Mouse (Mus musculus) NIH3T3 (cell line): ENCODE results near the gene Tlr5.
A peak's percentile ranks its signal among the peaks of the same experiment; 100 is the strongest.

Experiments used
- DNase-seq: peaks from one replicate; pipeline ENCODE4 v3.0.0-alpha.2; 2012; ENCODE audit warnings: low read depth

Gene Tlr5

DNA sequence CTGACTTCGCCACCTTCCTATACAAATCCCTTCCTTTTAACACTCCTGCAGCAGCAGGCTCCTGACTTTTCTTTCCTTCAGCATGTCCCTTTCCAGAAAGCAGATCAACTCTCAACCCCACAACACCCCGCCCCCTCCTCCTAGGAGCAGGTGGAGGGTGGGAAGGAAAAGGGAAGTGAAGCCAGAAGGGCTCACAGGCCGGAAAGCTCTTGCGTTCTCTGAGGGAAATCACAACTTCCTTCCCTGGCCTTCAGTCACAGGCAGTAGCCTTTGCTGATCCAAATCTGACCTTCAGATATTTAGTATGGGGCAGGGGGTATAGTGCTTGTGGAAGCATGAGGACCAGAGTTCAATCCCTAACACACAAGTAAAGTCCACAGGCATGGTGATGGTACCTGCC lies 921 bp upstream of the Tlr5 start:
- no peak for DNase-seq

DNA sequence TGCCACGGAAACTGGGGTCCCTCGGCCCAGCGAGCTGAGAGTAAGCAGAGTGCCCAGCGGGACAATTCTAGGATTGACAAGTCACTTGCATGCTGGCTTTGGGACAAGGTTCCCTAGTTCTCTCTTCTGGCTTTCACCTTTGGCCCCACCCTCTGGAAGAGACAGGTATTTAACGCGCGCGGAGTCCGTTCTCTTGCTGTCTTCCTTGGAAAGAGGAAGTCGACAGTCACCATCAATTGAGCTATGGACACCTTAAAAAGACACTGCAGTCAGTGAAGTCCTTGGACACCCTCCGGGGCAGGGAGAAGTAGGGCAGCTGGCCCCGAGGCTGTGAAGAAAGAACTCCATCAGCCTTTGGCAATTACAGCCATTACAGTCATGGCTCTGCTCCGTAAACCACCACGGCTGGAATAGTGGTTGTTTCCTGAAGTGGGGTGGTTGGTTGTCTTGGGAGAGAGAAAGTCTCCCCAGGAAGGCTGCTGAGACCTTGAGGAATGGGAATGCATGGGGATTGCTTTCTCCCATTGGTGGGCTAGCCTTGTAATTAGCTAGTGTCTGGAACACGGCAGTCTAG lies 546 bp downstream of the Tlr5 start:
- DNase-seq: no peak

DNA sequence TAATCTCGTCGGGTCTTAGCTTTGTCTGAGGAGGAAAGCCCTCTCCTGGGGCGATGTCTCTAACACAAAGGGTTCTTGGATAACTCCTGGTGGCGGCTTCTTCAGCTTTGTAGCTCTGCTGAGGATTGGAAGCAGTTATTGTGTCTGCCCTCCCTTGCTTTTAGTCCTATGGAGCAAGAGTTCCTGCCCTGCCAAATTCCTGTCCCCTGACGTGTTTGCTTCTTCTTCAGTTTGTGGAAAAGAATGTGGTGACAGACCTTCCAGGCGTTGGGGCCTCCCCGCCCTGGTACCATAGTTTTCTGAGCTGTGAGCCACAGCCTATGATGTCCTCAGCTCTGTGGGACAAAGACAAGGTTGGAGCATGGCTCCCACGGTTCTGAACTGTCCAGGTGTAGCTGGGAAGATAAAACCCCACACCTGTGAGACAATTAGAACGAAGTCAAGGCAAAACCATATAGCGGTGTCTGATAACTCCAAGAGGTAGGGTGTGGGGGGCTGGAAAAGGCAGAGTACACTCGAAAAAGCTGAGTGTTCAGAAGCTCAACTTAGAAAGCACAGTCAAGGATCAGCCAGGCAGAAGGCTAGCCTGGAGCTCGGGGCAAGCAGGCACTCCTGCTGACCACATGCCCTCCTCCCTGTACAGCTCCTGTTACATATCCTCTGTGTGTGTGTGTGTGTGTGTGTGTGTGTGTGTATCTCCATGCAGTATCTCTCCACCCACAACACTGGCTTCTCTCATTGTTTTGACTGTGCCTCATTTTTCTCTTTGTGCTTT lies 1.8 kb downstream of the Tlr5 start:
- DNase-seq: peak; percentile 73

DNA sequence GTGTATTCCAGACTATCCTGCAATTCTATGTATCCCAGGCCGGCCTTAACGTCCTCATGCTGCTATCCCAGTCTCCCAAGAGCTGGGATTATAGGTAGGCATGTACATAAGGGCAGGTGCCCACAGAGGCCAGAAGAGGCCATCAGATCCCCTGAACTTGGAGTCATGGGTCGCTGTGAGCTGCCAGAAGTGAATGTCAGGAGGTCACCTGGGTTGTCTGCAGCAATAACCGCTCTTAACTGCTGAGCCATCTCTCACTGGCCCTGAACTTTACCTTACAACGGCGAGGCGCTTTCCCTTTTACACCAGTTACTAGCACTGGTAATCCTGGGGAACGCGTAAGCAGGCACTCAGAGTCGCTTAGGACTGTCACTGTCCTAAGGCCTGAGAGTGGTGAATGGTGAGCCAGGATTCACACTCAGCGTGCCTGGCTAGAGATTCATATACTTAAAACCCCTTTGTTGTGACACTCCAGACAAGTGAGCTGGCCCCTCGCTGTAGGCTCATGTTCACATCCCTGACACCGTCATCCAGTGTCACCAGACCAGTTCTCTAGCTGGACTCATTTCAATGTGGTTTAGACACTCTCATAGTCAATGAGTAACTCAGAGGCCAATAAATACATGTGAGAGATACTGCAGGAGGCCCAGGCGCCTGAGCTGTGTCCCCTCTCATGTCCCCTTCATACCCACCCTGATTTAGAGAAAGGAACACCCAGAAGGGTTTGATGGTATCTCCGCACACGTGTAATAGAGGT lies 2.6 kb downstream of the Tlr5 start:
- no peak for DNase-seq

DNA sequence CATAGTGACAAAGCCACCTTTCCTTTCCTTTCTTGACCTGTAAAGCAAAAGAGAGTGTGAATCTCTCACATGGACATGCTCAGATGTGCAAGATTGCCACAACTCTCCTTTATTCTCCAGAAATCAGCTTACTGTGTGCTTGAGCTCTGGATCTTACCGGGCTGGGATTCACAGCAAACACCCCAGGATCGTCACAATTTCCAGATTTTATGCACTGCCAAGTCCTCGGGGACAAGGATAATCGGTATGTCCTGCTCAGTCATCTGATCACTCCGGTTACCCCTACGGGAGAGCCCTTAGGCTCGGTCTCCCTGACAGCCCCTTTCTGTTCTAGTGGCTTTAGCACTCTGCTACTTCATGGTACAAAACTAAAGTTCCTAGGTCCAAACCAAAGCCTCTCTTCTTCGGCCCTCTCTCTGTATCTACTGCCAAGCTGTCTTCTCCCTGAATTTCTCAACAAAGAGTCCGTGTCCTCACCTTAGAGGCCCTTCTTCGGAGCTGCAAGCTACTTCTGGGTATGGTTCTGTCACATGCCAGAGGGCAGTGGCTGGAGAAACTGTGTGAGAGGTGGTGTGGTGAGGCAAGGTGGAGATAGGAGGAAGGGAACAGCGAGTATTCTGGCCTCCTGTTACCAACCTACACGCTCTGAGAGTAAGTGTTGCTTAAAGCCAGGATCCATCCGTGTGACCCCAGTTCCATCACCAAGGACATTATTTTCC lies 3.4 kb downstream of the Tlr5 start:
- no peak for DNase-seq

DNA sequence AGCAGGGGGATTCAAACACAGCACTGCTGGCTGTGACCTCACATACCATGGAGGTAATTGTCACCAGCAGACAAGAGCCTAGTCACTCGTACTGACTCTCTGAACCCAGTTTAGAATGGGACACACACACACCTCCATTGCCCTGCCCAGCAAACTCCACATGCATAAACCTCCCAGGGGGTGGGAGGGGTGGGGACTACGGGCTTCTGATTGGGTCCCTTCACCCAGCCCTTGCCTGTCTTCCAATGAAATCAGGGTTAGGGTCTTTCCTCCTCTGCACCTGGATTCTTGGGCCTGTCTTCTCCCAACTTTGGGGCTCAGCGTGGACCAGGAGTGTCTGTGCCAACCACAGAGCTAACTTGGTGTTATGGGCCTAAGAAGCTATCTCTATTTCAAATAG lies 4.2 kb downstream of the Tlr5 start:
- DNase-seq: no peak

DNA sequence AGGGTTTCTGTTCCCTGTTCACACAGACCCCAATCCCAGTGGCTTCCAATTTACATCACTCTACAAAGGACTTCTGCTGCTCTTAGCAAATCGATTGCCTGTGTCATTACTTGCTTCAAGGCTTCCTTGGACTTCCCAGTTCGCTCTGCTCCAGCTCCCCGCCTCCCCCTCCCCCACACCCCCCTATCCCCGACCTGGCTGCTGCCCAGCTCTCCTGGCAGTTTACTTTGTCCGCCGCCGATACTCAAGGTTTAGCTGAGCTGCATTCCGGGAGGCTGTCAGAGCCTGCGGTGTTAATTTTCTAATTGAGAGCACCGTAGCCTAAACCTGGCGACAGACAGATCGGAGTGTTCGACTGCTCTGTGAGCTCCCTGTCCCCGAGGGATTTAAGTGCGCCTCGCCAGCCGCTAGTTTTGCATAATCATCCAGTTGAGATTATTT lies 4.7 kb downstream of the Tlr5 start:
- DNase-seq: no peak

DNA sequence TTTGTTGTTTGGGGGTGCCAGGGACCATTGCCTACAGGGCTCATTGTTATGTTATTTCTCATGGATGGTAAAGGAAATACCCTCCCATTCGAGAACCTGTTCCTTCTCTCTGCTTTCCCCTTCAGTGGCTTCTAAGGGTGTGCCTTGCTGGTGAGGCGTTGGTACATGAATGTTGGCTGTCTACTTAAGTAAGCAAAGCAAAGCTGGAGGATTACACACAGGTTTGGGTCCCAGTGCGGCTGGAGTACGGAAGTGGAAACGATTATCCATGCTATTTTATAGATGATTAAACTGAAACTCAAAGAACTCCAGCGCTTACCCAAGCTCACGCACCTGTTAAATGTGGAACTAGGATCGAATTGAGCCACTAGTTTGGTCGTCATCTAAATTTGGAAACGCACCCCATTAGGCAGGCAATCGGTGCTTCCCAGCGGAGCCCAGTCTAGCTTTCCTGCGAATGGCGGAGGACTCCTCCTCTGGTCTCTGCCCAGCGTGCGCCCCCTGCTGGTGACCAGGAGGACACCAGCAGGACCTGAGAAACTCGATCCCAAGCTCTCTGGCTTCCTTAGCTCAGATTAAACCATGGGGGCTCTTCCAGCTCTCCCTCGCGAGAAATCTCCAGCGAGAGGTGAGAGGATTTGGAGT lies 5.3 kb downstream of the Tlr5 start:
- peak; percentile 61 for DNase-seq

DNA sequence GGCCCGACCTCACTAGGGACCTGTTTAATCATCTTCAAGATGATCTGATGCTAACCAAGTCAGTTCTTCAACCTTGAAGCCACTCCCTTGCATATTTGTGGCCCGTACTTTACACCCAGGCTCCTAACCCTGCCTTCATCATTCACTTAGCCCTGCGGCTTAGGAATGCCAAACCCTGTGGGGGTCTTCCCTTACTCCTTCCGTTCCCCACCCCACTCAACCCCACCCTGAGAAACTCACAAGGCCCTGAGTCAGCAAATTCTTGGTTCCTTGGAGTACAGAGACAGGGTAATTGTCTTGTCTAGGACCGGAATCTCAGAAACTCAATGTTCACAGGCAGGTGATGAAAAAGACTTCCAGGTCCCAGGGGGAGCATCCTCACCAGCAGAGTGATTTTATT lies 6.5 kb downstream of the Tlr5 start:
- no peak for DNase-seq

DNA sequence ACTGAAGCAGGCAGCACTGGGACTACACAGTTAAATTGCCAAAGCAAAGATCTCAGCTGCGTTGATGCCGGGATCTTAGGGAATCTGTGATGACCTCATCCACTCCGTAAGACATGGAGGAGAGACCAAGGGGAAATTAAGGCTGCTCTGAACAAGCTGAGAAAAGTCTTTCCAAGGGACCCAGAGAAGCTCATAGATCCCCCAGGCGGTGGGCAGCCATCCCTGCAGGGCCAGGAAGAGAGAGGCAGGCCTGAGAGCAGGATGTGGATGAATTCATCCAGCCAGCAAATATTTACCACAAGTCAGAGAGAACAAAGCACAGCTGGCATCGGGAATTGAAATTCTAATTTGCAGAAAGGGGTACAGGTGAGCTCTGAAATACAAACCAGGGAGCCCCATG lies 8.7 kb downstream of the Tlr5 start:
- DNase-seq: peak; percentile 37

DNA sequence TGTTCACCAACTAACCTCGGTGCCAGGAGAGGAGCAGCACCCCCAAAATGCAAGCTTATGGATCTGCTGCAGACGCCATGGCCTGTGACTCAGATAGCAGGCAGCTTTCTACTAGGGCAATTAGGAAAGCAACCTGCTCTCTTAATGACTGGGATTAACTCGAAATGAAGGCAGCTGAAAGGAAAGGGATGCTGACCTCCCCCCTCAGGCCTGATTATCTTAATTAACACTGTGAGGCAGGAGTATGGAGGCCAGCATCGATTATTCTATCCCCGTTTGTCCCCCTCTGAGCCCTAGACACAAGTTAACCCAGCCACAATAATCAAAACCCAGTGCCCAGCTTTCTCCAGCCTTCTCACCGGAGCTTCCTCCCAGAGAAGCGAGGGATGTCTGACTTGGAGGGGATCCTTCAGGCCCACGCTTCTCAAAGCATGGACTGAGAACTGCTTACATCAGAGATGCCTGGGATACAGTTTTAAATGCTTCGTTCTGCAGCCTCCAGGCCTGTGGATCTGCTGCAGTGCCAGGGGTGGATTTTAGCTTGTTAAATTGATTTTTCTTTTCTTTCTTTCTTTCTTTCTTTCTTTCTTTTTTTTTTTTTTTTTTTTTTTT lies 10.4 kb downstream of the Tlr5 start:
- DNase-seq: no peak

DNA sequence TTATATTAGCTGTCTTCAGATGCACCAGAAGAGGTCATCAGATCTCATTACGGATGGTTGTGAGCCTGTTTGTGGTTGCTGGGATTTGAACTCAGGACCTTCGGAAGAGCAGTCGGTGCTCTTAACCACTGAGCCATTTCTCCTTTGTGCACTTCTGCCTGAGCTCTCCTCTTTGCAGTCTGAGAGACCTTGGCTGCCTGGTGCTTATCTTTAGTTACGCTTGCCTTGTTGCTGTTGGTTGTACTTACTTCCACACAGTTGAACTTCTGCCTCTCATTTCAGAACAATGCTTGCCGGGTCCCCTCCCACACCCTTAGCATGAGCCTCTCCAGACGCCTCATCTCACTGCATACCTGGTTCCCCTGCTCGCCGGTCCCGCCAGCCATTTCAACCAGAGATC lies 14.1 kb downstream of the Tlr5 start:
- no peak for DNase-seq

DNA sequence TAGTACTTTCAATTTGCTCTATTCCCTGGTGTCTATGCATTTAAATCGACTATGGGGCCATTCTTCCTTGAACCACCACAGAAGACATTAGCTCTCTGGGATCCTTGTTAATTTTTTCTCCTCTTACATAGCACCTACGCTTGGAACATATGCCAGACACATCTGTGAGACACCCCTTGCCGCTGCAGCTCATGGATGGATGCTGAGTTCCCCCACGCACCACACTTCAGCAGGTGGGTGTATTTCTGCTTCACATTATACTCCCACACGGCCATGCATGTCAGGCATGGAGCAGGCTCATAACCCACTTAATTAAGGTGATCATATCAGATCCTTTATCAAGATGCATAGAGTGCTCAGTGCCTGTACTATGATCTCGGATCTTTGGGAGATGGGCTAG lies 17.7 kb downstream of the Tlr5 start:
- DNase-seq: no peak

DNA sequence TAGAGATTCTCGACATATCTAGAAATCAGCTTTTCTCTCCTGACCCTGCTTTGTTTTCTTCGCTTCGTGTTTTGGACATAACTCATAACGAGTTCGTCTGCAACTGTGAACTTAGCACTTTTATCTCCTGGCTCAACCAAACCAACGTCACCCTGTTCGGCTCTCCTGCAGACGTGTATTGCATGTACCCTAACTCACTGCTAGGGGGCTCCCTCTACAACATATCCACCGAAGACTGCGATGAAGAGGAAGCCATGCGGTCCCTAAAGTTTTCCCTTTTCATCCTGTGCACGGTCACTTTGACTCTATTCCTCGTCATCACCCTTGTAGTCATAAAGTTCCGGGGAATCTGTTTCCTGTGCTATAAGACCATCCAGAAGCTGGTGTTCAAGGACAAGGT lies 20.2 kb downstream of the Tlr5 start:
- DNase-seq: no peak

DNA sequence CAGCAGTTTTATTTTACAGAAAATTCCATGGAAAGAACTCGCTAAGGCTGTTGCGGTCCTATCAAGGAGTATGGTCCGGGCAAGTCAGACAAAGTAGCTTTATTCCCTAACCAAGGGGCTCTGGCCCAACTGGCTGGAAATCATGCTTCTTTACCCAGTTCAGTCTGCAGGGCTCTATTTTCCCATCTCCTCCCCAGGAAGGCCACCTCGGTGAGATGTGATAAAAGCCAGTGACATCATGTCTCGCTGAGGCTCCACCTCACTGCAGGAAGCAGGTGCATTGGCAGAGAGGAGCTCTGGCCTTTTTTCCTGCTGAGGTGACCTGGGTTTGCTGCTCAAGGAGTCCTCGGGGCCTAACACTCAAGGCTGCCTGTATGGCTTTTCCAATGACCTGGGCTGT lies 26.1 kb downstream of the Tlr5 start:
- no peak for DNase-seq

DNA sequence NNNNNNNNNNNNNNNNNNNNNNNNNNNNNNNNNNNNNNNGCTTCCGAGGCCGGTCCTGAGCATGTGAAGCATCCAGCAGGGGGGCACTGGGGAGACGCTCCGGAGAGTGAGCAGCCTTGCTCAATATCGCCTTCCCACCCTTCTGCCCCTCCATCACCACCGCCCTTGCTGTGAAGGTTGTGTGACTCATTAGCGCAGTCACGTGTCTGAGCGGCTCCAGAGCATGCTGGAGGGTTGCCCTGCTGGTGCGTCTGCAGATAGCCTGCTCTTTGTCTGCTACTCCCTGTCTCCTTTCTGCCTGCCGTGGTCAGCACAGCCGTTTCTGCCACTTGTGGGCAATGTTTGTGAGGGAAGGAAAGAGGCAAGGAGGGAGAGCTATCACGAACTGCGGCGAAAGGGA lies 28.4 kb downstream of the Tlr5 start:
- peak; percentile 99 for DNase-seq

DNA sequence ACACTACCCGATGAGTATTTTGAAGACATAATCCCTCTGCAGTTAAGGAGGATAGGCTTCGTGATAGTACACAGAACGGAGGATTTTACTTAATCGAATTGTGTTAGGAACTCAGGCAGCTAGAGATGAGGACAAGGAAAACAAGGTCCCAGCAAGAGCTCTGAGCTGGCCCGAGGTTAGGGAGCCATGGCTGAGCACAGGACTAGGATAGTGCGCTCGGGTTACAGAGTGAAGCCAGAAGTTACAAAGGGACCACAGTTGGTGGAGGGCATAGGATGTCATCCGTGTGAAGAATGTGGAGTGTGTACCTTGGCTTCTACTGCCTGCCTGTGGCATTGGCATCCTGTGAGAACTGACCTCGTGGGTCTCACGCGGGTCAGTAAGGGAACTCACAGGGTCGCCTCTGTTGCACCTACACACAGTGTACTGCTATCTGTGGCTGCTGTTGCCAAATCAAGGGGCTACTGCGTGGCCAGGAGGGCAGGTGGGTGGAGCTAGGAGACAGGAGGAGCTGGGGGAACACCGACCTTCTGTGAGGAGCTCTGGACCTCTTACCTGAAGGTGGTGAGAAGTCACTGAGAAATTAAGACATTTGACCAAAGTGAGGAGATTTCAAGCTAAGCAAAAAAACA lies 29.0 kb downstream of the Tlr5 start:
- DNase-seq: no peak

DNA sequence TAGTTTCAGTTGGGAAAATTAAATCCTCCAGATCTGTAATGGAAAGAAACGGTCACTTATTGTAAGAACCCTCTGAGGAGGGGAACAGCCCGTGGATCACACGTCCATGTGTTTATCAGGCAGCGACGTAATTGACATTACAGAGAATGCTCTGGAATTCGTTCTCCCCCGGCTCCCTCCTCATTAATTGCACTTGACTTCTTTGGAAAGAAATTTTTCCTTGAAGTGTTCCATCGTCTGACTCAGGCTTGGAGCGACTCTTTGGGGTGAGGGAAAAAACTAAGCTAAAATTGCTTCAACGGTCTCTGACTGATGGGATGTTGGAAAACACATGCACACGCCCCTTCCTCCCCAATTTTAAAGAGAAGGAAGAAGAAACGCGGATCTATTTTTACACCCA lies 31.7 kb downstream of the Tlr5 start:
- DNase-seq: no peak

DNA sequence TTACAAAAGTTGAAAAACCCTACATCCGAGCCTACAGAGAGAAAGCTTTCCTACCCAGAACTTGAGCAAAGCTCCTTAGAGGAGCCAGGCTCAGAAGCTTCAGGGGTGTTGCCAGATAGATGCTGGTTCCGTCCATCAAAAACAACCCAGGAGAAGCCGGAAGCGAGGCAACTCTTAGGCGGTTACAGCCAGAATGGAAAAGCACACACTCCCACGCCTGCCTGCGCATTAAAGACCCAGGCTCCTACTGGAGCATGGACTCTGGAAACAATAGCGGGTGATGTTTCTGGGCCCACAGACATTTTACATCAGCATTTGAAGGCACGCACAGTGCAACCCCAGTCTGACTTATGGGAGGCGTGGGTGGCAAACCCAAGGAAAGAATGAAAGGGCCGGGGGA lies 32.2 kb downstream of the Tlr5 start:
- DNase-seq: no peak

DNA sequence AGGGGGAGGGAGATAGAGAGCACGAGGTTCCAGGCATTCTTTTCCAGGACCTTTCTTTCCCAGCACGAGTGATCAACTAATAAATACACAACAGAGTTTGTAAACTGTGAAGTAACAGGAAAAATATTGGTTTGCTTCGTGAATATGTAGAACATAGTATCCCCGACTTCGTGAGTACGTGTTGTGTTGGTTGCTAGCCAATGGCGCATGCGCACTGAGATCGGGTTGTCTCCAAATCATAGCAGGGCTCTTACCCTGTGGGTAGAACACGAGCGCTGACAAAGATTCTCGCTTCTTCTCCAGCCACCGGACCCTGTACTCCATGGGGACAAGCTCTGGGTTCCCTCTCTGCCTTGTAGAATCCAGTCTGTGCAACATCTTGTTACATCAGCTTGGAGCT lies 33.2 kb downstream of the Tlr5 start:
- no peak for DNase-seq

DNA sequence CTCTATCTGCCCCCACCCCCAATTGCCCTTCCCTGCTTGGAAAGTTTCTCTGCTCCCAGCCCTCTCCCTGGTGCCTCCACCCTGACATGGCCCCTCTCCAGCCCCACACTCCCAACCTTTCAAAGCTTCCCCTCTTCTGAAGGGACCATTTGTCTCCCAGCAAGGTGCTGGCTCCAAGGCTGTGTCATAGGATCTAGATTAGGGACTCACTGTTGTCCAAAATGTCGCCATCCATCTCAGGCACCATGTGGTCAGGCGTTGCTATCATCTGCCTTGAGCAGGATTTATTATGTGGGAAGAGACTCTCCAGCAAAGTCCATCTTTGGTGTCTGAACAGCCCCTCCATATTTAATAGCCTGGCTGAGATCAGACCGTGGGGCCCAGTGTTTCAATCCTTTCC lies 34.1 kb downstream of the Tlr5 start:
- no peak for DNase-seq
